Mouse (Mus musculus) layer of hippocampus, adult 9-11 months (tissue): ENCODE data around the gene Mavs.

Source experiments
- DNase-seq: peaks from one replicate; pipeline ENCODE4 v3.0.0; 2022

The Mavs gene

DNA sequence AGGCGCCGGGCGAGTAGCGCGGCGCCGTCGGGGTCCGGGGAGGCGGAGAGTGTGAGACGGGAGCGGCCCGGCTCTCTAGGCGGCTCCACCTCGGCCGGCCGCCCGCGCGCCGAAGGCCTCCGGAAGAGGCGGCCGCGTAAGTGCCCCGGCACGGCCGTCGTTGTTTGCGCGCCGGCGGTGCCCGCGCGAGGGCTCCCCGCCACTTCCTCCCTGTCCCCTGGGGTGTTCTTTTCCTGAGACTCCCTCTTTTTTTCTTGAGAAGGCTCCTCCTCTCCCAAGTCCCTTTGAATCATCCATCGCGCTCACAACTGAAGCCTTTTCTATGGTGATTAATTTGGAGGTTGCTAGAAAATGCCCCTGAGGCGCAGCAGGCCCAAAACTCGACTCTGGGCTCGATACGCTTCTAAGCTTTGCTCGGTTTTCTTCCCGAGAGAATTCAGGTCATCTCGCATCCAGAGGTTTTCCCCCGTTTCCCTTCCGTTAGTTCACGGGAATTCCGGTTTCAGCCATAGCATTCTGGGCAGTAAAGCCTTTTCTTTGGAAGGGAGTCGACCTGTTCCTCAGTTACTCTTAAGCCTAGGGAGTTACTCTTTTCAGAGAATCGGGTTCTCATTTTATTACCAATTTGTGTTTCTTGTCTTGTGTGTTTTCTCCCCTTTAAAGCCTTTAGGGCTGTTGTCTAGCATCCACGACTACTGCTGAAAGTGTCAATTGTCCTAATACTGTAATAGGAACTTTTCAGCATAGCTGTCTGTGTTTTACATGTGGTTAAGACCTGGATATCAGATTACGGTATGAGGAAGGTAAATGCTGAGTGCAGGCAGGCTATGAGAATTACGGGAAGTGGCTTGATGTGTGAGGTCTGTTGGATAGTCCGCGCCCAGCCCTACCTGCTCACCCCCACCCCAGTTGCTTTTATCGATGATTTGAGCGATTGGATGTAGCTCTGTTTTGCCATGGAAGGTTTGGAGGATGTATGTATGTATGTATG lies 29.1 kb downstream of the Mavs start:
- DNase-seq: no peak

DNA sequence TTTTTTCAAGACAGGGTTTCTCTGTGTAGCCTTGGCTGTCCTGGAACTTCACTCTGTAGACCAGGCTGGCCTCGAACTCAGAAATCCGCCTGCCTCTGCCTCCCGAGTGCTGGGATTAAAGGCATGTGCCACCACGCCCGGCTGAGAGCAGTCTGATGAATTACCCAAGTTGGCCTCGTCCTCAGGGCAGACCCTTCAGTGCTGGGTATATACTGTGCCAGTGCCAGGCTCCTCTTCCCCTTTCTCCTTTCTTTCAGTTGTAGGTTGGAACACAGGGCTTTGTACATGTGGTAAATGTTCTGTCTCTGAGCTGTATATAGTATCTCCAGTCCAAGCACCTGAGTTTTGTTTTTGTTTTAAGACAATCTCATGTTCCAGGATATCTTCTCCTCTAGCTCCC lies 30.2 kb downstream of the Mavs start:
- no peak for DNase-seq

DNA sequence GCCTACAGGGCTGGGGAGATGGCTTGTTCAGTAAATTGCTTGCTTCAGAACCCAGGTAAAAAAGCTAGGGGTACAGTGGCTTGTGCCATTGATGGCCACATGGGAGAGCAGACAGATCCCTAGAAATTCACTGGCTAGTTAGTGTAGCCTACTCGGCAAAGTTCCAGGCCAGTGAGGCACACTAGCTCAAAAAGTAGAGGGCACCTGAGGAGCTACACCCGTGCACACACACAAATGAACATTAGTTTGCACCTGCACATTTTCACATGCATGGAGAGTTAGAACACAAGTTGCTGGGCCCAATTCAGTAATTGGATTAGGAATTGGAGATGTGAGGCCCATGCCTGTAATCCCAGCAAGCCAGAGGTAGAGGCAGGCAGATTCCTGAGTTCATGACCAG lies 31.2 kb downstream of the Mavs start:
- DNase-seq: no peak

DNA sequence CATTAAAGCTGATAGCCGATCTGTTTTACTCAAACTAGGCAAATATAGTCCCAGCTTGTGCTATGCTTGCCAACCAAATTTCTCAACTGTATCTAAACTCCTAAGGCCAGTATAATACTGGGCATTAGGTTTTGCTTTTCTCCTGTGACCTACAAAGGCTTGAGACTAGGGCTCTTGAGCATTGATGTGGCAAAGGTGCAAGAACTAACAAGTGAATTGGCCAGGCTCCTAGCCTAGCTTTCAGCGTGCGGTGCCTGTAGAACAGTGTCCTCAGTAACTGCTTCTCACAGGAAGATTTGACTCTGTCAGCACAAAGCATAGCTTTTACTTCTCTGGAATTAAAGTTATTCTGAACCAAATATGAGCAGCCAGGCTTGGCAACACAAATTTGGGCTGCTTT lies 41.6 kb downstream of the Mavs start:
- no peak for DNase-seq

DNA sequence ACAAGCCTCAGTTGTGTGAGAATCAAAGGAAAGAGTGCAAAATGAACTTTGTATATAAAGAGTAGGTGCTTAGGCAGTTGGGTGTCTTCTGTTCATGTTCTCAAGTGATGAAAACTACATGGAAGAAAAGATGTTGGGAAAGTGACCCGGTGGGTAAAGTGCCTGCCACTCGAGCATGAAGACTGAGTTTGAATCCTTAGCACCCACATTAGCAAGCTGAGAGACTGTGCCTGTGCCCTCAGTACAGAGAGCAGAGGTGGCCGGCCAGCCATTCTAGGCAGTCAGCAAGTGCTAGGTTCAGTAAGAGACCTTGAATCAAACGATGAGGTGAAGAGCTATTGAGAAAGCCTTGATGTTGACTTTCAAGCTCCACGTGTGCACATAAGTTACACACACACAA lies 42.9 kb downstream of the Mavs start:
- DNase-seq: no peak

DNA sequence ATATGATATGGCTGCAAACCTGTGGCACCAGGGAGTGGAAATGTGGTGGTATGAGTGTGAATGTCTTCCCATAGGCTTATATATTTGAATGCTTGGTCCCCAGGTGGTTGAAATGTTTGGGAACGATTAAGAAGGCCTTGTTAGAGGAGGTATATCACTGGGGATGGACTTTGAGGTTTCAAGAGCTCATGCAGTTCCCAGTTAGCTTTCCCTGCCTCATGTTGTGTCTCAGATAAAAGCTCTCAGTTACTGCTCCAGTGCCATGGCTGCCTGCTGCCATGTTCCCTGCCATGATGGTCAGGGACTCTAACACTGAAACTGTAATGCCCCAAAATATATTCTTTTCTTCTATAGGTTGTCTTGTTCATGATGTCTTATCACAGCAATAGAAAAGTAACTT lies 47.7 kb downstream of the Mavs start:
- no peak for DNase-seq

DNA sequence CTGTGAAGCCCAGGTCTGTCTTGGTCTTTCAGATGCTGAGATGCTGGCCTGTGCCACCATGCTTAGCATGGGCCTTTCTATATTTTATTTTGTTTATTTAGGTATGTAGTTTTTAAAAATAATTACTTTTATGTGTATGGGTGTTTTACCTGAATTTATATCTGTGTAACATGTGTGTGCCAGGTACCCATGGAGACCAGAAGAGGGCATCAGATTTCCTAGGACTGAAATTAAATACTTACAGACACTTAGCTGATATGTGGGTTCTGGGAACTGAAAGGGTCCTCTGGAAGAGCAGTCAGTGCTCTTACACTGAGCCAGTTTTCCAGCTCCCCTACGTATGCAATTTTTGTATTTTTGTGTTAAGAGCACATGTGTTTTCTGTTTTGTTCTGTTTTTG lies 52.4 kb downstream of the Mavs start:
- DNase-seq: no peak

DNA sequence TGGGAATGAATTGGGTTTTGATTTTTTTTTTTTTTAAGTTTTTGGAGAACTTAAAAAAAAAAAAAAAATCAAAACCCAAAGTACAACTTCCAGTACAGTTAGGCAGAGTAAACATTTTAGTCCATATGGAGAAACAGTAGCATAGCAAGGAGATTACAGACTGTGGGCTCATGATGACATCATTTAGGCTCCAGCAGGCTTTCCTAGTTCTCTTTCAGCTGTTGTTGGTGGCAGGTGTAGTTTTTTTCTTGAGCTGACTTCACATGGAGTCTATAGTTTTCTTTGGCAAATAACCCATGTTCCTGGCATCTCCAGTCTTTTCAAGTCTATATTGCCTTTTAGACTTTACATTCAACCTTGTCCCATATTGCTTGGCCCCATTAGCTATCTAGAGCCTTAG lies 56.8 kb downstream of the Mavs start:
- no peak for DNase-seq

DNA sequence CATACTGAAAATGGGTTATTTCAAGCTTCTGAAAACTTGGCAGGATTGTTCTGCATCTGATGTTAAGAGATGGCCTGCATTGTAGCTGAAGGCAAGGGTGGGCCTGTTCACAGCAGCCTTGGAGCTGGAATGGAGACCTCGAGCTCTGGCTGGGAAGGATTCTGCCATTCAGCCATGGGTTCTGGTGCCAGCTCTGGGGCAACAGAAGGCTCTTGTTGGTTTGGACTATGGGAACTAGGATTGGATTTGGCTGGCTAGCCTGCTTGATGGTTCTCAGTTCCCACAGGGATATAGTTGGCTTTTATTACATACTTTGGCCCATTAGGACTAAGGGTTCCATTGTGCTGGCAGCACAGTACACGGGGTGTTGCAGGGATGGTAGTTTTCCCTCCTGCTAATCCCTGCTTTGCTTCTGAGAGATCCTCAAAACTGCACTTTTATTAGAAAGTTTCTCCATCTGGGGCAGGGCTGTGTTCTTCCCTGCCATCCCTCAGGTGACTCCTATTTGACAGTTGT lies 62.9 kb downstream of the Mavs start:
- peak; percentile 36 for DNase-seq
